Mouse (Mus musculus): Measurements from ENCODE around the gene Abca14.
"Not testable (repeated sequence)": the region's sequence is repeated elsewhere in the genome, so short reads cannot be mapped to it uniquely, and the experiment has no call there.

Abca14 gene

DNA sequence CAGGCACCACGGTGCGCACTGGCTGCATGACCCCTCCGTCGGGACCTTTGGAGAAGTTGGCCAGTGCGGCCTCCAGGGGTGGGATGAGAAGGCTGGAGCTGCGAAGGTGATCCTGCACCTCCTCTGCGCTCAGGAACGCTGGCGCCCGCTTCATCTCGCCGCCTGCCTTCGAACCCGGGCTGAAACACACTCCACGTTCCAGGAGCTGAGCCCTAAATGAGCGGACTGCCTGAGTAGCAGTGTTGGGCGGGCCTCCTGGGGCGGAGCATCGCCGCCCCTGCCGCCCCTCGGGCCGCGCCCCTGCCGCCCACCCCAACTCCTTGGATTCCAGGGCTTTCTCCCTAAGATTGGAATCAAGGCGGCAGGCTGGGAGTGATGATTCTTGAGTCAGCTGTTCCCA, 2.0 kb upstream of the Abca14 start, which contains the start of gene Crym:
TSS of gene Crym (minus strand) at position 341 of the 400 bp plus-strand sequence.
- DNase-seq (ENCODE audit: low read depth), result no peak

DNA sequence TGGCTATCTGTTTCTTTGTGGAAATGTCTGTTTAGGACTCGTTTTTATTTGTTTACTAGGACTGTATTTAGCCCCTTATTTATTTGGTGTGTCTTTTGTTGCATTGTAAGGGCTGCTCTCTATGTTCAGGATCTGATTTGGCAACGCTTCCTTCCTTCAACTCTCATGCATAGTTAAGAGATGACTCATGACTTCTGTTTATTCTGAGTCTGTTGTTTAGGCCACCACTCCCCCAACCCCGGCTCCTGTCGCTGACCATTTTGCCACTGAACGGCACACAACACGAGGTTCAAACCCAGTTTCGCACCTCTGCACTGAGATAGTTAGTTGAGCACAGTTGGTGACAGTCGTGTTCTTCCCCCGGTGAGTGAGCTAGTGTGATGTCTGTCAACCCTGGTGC, 2.2 kb downstream of the Abca14 start:
- DNase-seq (ENCODE audit: low read depth), result no peak

DNA sequence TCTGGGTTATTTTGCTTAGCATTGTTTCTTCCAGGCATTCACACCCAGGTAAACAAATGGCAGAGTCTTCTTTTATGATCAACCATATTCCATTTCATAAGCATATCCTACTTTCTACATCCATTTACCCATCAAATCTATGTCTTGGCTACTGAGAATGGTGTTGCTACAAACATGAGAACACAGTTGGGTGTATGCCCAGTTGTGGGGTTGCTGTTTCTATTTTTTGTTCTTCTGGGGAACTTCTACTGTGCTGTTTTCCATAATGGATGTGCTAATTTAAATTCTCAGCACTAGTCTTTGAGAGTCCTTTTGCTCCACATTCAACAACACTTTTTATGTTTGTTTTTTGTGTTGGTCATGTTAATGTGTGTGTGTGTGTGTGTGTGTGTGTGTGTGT, 24.8 kb downstream of the Abca14 start:
- no peak for DNase-seq (ENCODE audit: low read depth)

DNA sequence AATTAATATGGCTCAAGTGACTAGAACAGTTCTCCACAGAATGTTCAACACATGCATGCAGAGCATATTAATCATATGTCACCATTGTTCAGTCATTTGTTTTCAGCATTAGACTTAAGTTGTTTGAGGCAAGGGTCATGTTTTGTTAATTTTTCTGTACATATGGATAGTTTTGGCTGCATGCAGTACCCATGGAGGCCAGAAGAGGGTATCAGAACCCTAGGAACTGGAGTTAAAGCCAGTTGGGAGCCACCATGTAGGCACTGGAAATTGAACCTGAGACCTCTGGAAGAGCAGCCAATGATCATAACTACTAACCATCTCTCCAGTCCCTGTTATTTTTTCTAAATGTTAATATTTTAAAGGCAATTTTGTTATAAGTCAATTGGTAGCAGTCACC, 37.3 kb downstream of the Abca14 start:
- no peak for DNase-seq (ENCODE audit: low read depth)

DNA sequence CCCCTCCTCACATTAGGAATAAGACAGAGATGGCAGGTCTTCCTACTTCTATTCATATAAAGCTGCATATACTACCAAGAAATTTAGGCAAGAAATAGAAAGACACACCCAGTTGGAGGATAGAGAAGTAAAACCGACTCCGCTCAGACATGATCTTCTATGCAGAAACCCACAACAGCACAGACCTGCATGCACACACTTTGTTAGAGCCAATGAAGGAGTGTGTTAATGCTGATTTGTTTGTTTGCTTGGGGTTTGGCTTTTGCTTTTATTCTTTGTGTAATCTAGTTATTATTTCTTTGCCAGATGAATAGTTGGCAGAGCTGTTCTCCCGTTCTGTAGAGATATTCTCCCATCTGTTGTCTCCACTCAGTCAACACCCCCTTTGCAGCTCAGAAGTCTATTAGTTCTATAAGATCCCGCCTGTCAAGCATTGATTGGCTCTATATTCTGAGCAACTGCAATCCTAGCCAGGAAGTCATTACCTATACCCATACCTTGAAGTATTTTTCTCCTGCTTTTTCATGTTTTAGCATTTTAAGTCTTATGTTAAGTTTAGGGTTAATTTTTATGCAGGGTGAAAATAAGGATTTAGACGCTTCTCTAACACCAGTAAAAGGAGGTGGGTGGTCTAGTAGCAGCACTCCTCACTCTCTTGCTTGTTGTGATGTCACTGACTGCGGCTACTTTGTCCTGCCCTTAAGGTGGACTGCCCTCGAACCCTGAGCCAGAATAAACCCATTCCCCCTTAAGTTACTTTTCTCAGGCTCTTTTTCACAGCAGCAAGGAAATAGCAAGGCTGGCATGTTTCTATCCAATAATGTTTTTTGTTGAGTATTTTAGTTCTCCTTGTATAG, 67.6 kb downstream of the Abca14 start:
- DNase-seq (ENCODE audit: low read depth), result no peak

DNA sequence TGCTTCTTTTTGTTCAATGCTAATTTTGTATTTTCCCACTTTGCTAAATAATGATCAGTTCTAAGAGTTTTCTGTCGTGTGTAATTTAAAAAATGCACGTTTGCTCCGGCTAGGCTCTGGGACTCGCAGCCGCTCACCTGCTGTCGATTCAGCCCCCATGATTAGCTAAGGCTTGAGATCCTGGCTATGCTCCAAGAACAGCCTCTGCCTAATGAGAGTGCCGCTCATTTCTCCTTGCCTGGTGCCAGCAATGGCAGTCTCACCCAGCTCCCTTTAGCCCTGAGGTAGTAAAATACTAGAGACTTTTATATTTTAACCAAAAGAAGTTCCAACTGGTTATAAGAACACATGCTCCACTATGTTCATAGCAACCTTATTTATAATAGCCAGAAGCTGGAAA, 68.3 kb downstream of the Abca14 start:
- DNase-seq (ENCODE audit: low read depth), result no peak

DNA sequence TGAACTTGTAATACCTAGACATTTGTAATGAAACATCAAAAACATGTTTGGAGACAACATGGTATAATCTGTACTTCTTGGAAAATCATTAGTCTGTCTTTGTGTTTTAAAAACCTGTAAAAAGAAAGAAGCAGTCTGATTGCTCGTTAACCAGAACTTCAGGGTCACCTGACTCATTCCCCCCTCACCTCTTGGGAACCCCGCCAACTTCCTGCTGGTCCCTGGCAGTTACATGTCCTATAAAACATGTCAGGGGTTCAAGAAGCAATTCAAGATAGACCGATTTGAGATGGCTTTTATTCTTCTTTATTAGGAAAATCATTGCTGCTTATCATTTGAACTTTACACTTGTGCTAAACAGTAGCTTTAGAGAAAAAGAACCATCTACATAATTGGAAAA, 81.5 kb downstream of the Abca14 start:
- no peak for DNase-seq (ENCODE audit: low read depth)

DNA sequence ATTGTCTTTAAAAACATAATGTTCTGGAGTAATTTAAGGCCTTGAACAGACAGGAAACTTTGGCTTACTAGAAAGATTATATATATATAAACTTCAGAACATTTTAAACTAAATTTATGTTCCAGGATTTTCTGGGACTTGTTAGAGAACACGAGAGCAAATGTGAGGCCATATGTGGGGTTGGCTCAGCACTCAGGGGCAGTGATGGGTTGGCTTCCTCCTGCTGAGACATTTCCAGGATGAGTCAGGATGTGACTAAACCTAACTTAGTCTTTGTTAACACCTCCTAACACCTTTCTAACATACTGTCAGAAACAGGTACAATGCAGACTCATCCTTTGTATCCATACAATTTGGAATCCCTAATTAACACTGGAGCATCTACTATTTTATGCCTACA, 112.3 kb downstream of the Abca14 start:
- DNase-seq (ENCODE audit: low read depth), result no peak

DNA sequence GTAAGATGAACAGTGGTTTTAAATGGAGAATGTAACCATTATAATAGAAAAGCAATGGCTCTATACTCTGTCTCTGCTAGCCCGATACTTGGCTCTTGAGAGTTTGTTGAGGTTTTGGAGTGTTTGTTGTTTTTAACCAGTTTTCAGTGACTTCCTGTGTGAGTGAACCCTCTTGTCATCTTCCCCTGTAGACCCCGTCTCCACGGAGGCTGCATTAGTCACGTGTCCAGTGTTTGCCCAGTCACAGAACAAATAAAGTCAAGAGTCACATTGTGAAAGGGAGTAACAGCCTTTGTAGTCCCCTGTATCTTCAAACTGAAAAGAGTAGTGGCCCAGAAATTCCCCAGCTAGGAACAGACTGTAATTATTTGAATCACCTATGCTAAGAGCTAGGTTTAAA, 119.2 kb downstream of the Abca14 start:
- DNase-seq (ENCODE audit: low read depth), result no peak

DNA sequence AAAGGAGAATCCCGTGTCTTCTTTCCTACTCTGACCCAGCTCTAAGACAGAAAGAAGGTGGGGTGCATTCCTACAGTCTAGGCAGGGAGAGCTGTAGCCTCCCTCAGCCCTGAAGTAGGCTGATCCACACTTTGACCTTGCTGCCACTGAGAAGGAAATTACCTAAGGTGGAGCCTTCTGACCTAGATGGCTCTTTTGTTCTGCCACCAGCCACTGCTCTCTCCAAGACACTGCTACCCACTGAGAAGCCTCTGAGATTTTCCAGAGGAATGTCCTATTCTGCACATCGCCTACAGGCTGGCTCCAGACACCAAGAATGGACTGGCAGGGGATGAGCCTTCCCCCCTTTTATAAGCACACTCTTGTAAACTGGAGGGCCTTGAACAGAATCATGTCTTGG, 122.2 kb downstream of the Abca14 start:
- DNase-seq (ENCODE audit: low read depth), result not testable (repeated sequence)

DNA sequence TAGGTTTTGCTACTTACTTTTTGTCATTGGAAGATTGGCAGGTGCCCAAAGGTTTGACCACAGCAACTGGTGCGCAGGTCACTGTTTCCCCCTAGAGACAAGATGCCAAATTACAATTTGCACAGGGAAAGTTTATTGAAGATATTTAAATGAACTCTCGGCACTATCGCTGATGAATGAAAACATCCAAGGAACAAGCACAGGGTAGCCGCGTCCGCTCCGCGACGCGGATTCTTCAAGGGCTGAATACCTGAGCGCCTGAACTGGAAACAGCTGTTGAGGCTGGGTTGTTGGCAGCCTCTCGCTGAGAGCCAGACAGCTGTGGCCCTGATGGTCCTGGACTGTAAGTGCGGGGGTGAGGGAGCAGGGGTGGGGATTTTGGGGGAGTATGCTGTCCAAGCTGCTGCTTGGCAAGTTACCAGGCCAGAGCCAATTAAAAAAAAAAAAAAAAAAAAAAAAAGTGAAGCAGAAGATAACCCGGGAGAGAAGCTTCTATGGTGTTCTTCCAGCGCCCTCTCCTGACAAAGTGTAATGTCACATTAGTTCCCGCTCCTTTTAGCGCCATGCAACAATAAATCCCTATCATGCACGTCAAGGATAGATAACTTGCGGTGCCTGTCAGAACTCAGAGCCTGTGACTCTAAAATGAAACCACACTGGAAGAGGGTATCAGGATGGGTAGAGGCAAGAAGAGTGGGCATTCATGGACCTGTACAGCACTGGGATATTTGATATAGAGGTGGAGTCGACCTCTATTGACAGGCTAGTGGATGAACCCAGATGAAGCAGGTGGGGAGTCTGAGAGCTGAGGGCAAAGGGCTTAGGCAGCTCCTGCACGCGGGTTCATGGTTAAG, 123.7 kb downstream of the Abca14 start:
- DNase-seq (ENCODE audit: low read depth), result peak; percentile 3

DNA sequence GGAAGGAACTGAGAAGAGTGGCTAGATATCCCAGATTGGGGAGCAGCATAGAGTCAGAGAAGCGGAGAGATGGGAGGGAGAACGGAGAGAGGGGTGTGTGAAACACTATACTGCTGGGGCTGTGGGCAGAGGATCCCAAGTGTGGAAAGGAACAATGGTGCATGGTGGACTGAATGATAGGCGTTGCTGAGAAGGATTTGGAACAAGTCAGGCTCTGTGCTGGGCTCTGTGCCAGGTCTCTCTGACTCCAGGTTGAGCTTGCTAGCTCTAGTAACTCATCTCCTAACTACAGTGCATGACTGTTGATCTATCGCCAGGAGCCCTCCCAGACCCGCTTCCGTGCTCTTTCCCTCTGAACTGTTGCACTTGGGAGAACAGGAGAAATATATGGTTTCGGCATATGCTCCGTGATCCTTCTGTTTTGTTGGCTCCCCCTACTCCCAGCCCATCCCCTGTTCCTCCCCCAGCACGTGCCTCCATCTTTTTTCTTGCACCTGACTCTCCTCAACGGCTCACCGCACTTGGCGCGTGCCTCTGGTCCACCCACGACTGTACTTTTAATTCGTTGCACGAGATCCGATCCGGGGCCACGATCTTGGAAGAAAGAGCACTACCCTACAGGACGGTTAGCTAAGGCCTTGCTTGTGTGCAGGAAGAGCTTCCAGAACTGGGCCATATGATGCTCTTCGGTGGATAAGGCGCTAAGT, 124.5 kb downstream of the Abca14 start, which contains the start of gene Abca15:
TSS of gene Abca15 (plus strand) at position 584 of the 707 bp plus-strand sequence.
- no peak for DNase-seq (ENCODE audit: low read depth)

DNA sequence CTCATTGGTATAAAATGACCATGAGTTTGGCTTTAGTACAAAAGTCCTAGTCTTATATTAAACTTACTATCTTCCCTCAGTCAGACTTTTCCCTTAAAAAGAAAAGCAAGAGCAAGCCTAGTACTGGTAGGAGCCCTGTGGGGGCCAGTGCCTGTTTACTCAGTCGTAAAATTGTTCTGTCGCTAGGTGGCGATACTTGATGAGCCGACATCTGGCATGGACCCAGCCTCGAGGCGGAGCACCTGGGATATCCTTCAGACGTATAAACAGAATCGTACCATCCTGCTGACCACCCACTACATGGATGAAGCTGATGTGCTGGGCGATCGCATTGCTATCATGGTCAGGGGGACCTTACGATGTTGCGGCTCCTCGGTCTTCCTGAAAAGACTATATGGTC, 157.4 kb downstream of the Abca14 start:
- no peak for DNase-seq (ENCODE audit: low read depth)
